Mouse (Mus musculus) cortical plate, adult 2 months (tissue): ENCODE data around the gene Zfp524.
A peak's percentile ranks its signal among the peaks of the same experiment; 100 is the strongest.

Source experiments
- CTCF ChIP-seq: fragments of 200-500 bp; IDR thresholded peaks from 2 replicates; pipeline ENCODE4 v1.5.1; 2011; ENCODE audit warnings: mild to moderate bottlenecking, control low read depth, low read length; ENCODE audit not compliant: insufficient read depth; ENCODE audit errors: extremely low read depth
- POLR2A ChIP-seq: fragments of 200-500 bp; IDR thresholded peaks from 2 replicates; pipeline ENCODE4 v1.6.1; 2011; ENCODE audit warnings: mild to moderate bottlenecking, low read length, control low read depth; ENCODE audit not compliant: insufficient read depth; ENCODE audit errors: extremely low read depth

DNA sequence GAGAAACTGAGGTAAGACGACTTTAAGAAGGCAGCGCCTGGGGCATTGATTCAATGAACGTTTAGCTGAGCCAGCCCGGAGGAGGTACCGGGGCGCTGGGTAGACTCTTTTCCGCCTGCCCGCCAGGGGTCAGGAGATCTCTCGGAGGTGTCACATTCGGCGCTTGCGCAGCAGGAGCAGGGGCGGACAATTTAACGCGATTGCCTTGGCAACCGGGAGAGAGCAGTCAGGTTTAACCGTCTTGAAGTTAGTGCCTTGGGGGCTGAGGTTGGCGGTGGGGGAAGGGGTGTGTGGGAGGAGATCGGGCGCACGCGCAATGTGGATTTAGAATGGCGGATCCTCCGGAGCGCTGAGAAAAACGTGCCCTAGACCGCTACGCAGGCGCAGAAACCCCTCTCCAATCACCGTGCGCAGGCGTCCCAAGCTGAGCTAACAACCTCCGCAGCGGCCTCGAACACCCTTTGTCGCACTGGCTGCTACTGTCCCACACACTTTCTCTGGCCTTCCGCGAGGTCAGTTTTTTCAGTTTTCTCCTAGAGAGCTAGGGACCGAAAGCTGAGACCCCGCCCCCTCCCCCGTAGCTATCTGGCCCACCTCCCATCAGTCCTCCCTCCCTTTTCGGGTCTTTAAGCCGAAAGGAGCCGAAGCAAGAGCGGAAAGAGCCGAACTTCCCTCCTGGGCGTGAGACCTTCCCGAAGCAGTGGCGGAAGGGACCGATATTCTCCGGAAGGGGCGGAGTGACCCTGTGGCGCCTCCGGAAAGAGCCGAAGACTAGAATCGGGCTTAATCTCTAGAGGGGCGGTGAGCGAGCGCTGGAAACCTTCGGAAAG, 46.9 kb downstream of the Zfp524 start:
- TF ChIP-seq CTCF = 0 out of 2 replicates have a peak, but pooled peaks have one; percentile 23
- TF ChIP-seq POLR2A = peak; percentile 64
